Mouse (Mus musculus) cerebellum, adult 18-20 months (tissue): ENCODE data around the gene Lats1.
"Not testable (repeated sequence)": the region's sequence is repeated elsewhere in the genome, so short reads cannot be mapped to it uniquely, and the experiment has no call there.

Experiments used
- DNase-seq, 2 experiments: peaks; one replicate each; pipeline ENCODE4 v3.0.0; 2021

Gene Lats1

DNA sequence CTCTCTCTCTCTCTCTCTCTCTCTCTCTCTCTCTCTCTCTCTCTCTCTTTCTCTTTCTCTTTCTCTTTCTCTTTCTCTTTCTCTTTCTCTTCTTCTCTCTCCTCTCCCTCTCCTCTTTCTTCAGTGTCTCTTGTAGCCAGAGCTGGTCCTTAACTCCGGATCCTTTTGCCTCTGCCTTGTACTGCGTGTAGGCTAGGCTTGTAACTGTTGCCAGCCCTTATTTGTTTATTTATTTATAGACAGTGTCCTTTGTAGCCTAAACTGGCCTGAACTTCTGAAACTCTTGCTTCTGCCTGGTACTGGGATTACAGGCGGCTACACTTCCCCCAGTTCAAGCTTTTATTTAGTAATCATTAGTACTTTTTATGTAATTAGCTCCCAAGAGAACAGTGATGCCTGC, 46.0 kb downstream of the Lats1 start:
- DNase-seq = no peak

DNA sequence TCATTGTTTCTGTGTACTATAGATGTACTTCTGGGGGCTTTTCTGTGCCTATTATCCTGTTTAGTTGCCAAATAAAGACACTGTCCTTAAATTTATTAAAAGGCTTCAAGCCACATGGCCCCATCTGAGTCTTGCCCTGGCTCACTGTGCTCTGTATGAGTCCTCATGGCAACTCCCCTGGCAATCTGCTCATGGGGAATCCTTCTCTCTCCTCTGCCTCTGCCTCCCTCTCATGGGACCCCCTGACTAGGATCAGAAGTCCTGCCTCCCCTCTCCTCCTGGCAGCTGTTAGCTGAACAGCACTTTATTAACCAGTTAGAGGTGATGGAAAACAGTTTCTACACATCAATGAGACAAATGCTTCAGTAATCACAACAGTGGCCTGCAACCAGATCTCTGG, 50.6 kb downstream of the Lats1 start:
- DNase-seq = no peak

DNA sequence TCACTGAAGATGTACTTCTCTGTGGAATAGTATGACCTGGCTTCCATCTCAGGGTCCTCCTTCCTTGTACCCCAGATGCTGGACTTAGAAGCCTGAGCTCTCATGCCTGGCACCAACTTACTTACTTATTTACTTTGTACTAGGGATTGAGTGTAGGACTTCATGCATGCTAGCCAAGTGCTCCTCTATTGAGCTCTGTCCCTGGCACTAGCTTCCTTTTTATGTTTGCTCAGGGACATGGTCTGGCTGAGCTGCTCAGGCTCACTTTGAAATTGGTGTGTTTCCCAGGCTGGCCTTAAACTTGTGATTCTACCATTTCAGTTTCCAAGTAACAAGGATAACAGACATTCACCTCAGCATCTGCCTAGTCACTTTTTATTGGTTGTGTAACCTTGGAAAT, 56.1 kb downstream of the Lats1 start:
- no peak for DNase-seq

DNA sequence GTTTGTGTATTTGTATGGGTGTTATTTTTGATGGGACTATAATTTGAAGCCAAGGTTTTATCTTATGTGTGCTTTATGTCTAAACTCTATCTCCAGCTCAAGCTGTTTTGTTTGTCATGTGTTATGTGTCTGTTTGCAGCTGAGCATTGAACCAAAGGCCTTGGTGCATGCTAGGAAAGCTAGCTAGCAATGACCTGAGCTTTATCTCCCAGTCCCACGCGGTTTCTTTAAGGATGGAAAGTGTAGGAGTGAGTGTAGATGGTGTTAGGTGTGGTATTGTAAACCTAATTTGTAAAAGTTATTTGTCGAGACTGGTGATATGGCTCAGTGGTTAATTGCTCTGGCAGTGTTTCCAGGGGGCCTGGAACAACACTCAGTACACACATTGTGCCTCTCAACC, 56.9 kb downstream of the Lats1 start:
- DNase-seq = no peak

DNA sequence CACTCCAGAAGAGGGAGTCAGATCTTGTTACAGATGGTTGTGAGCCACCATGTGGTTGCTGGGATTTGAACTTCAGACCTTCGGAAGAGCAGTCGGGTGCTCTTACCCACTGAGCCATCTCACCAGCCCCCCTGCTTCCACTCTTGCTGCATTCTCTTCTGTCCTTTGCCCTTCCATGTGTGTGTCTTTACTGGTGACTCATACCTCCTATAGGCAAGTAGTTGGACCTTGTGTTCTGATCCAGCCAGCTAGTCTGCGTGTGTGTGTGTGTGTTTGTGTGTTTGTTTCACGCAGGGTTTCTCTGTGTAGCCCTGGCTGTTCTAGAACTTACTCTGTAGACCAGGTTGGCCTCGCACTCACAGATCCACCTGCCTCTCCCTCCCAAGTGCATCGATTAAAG, 64.5 kb downstream of the Lats1 start:
- DNase-seq = not testable (repeated sequence)

DNA sequence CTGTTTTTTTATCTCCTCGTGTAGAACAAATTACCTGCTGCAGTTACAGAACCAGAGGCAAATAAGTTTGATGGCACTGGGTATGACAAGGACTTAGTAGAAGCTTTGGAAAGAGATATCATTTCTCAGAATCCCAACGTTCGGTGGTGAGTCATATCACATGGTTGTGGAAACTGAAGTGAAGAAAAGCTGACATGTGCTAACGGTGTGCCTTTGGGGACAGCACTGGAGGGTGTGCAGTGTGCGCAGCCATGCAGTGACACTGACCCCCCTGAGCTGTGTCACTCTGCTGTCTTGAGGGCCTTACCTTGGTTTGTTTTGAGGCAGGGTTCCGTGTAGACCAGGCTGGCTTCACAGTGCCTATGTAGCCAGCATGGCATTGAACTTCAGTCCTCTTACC, 67.7 kb downstream of the Lats1 start:
- DNase-seq = no peak

DNA sequence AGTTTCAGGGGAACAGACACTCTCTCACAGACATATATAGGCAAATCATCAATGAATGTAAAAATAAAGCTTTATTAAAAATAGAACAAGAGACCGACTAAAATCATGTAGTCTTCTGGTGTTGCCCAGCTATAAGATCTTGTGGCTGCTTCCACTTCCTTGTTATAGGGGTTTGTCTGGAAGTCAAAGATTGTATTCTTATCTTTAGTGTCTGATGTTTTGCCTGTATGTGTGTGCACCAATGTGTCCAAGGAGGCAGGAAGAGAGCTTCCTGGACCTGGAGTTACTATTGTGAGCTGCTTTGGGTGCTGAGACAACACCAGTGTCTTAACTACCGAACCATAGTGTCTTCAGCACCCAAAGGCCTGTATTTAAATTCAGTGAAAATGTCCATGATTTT, 76.5 kb downstream of the Lats1 start:
- DNase-seq = no peak
